Mouse (Mus musculus) lung, postnatal 14 days (tissue): ENCODE measurements at regions not wholly inside any gene's neighbourhood (a gene's known extent, or its start where the extent isn't known, plus 50 kb on each side); places are given as distances from the start of the nearest gene placed in this dataset.

Source experiments
- DNase-seq: peaks from one replicate; pipeline ENCODE4 v3.0.0; 2021

- peak; percentile 43 for DNase-seq
These were observed 52.3 kb downstream of the Tnp1 start for GRCm38 (mm10) chr1:72963449-72963848.

GRCm38 (mm10) chr1:72960241-72960653 is 55.5 kb downstream of the Tnp1 start:
- no peak for DNase-seq

- no peak for DNase-seq
These were observed 60.3 kb downstream of the Tnp1 start for GRCm38 (mm10) chr1:72955387-72955786.

- no peak for DNase-seq
These were observed 62.8 kb downstream of the Tnp1 start for GRCm38 (mm10) chr1:72952896-72953295.

- no peak for DNase-seq
These were observed 63.9 kb downstream of the Tnp1 start for GRCm38 (mm10) chr1:72951802-72952201.

- no peak for DNase-seq
These were observed 64.3 kb downstream of the Tnp1 start for GRCm38 (mm10) chr1:72951365-72951764.

- no peak for DNase-seq
These were observed 69.5 kb downstream of the Tnp1 start for GRCm38 (mm10) chr1:72946235-72946634.

- no peak for DNase-seq
These were observed 70.0 kb downstream of the Tnp1 start for GRCm38 (mm10) chr1:72945750-72946102.

- DNase-seq, result no peak
These were observed 70.4 kb upstream of the Igfbp5 start for GRCm38 (mm10) chr1:72944805-72945749.

GRCm38 (mm10) chr1:72944221-72944620 is 69.5 kb upstream of the Igfbp5 start:
- DNase-seq, result no peak

- no peak for DNase-seq
These were observed 68.4 kb upstream of the Igfbp5 start for GRCm38 (mm10) chr1:72943082-72943481.

- no peak for DNase-seq
These were observed 67.7 kb upstream of the Igfbp5 start for GRCm38 (mm10) chr1:72942351-72942750.

GRCm38 (mm10) chr1:72939948-72940347 is 65.3 kb upstream of the Igfbp5 start:
- DNase-seq, result no peak

GRCm38 (mm10) chr1:72936681-72937465 is 62.2 kb upstream of the Igfbp5 start:
- DNase-seq, result no peak

- DNase-seq, result no peak
These were observed 61.5 kb upstream of the Igfbp5 start for GRCm38 (mm10) chr1:72936231-72936630.

GRCm38 (mm10) chr1:72935084-72935483 is 60.4 kb upstream of the Igfbp5 start:
- DNase-seq, result no peak

GRCm38 (mm10) chr1:72929774-72930173 is 55.1 kb upstream of the Igfbp5 start:
- DNase-seq, result no peak
